In the genomic region with DNA sequence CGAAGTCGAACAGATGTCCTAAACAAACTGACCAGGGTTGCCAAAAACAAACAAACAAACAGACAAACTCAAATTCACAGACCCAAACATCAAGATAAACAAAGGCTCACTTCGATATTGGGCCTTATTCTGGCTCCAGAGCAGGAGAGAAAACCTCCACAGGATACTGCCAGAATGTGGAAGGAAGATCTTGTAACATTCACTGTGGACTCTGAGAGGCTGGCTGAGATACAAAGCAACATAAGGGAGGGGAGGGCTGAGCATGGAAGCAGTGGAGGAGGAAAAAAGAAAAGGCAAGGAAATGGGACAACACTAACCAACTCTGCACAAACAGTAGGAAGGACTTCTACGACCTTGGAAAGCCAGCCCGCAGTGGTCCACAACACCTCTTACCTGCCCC, we compare ENCODE assay signal across 11 mouse cellular contexts. TPM values are rescaled to one million over a fixed set of nuclear protein-coding genes. Genes with fewer than 3 reads are reported as not detected.
DNase-seq lines count a peak whose midpoint lies in the region; ATAC-seq lines count a peak whose summit lies in the region.
"Had no signal": no experiment of that assay in that cellular context is flagged by ENCODE, and none has a peak within 500 bp of the region (broad histone marks: within the 10 kb centered on the region; RNA-seq: fewer than 3 reads in every experiment).

No protein-coding gene starts in this region.

- H3K27ac ChIP-seq in hindbrain, embryonic 12.5 days = no peak overlapping the region
- no peak overlapping the region for H3K27ac ChIP-seq in hindbrain, embryonic 11.5 days (ENCODE audit: low read depth, low read length)
- no peak overlapping the region for H3K27ac ChIP-seq in embryonic facial prominence, embryonic 13.5 days
- H3K27ac ChIP-seq in limb, embryonic 13.5 days = no peak overlapping the region

- 0 out of 2 replicates have a peak, but pooled peaks cover 5% of the 10 kb centered on the region for H3K9me3 ChIP-seq in hindbrain, embryonic 12.5 days (replicated peaks)
- no peaks in the 10 kb centered on the region for H3K9me3 ChIP-seq in hindbrain, embryonic 11.5 days (ENCODE audit: control insufficient read depth, low read length)
- no peaks in the 10 kb centered on the region for H3K9me3 ChIP-seq in embryonic facial prominence, embryonic 13.5 days
- no peaks in the 10 kb centered on the region for H3K9me3 ChIP-seq in limb, embryonic 13.5 days

- no peak overlapping the region for H3K9ac ChIP-seq in hindbrain, embryonic 12.5 days
- H3K9ac ChIP-seq in hindbrain, embryonic 11.5 days (ENCODE audit: low read depth, low read length) = no peak overlapping the region
- H3K9ac ChIP-seq in embryonic facial prominence, embryonic 13.5 days = no peak overlapping the region
- no peak overlapping the region for H3K9ac ChIP-seq in limb, embryonic 13.5 days

- 87% methylated on average over 5 of the region's 5 CpGs for WGBS in hindbrain, embryonic 12.5 days
- 86% methylated on average over 5 of the region's 5 CpGs for WGBS in hindbrain, embryonic 11.5 days
- 87% methylated on average over 5 of the region's 5 CpGs for WGBS in embryonic facial prominence, embryonic 13.5 days
- 91% methylated on average over 5 of the region's 5 CpGs for WGBS in limb, embryonic 13.5 days

- peaks cover 13% of the 10 kb centered on the region for H3K36me3 ChIP-seq in hindbrain, embryonic 12.5 days
- H3K36me3 ChIP-seq in hindbrain, embryonic 11.5 days (ENCODE audit: control insufficient read depth, insufficient read depth, low read length) = 0 out of 2 replicates have a peak, but pooled peaks cover 6% of the 10 kb centered on the region
- H3K36me3 ChIP-seq in embryonic facial prominence, embryonic 13.5 days = peaks cover 14% of the 10 kb centered on the region
- H3K36me3 ChIP-seq in limb, embryonic 13.5 days = peaks cover 14% of the 10 kb centered on the region

- H3K4me3 ChIP-seq in hindbrain, embryonic 12.5 days = no peak overlapping the region
- H3K4me3 ChIP-seq in hindbrain, embryonic 11.5 days (ENCODE audit: low read depth, low read length) = no peak overlapping the region
- peak overlapping the region; percentile 76 for H3K4me3 ChIP-seq in embryonic facial prominence, embryonic 13.5 days
- H3K4me3 ChIP-seq in limb, embryonic 13.5 days = peak overlapping the region; percentile 71; the same call in 1 of the 2 replicates

- peaks cover 11% of the 10 kb centered on the region for H3K4me1 ChIP-seq in hindbrain, embryonic 12.5 days
- H3K4me1 ChIP-seq in hindbrain, embryonic 11.5 days (replicated peaks; ENCODE audit: control insufficient read depth, insufficient read depth, low read length) = peaks cover 3% of the 10 kb centered on the region; the same call in 1 of the 2 replicates
- H3K4me1 ChIP-seq in embryonic facial prominence, embryonic 13.5 days = peaks cover 9% of the 10 kb centered on the region
- H3K4me1 ChIP-seq in limb, embryonic 13.5 days = peaks cover 12% of the 10 kb centered on the region

- no peaks in the 10 kb centered on the region for H3K27me3 ChIP-seq in hindbrain, embryonic 12.5 days
- no peaks in the 10 kb centered on the region for H3K27me3 ChIP-seq in hindbrain, embryonic 11.5 days (ENCODE audit: control insufficient read depth, insufficient read depth, low read length)
- H3K27me3 ChIP-seq in embryonic facial prominence, embryonic 13.5 days = no peaks in the 10 kb centered on the region
- no peaks in the 10 kb centered on the region for H3K27me3 ChIP-seq in limb, embryonic 13.5 days

- ATAC-seq in hindbrain, embryonic 12.5 days (ENCODE audit: low FRiP score) = no peak
- ATAC-seq in hindbrain, embryonic 11.5 days (ENCODE audit: low FRiP score) = no peak
- ATAC-seq in embryonic facial prominence, embryonic 13.5 days (ENCODE audit: insufficient number of reproducible peaks, insufficient read depth, low FRiP score, low TSS enrichment, low read depth) = no peak
- ATAC-seq in limb, embryonic 13.5 days (ENCODE audit: low FRiP score, low read depth) = no peak
- ATAC-seq: CD4-positive, CD25-positive, alpha-beta regulatory T cell, adult 4 months had no signal

- no peak for DNase-seq in hindbrain, embryonic 11.5 days (ENCODE audit: low spot score)
- peak; percentile 76 for DNase-seq in brain, adult 2 months (ENCODE audit: low read depth, low spot score)
- no peak for DNase-seq in adrenal gland, postnatal 14 days
- DNase-seq in retina, postnatal 1 day = no peak
- DNase-seq in Muller cell, postnatal 12 days (ENCODE audit: inconsistent ontology term) = no peak
- DNase-seq: lung, postnatal 14 days had no signal

- H3K4me2 ChIP-seq in hindbrain, embryonic 12.5 days (replicated peaks) = peak overlapping the region; percentile 87
- H3K4me2 ChIP-seq in hindbrain, embryonic 11.5 days (replicated peaks; ENCODE audit: low read depth, low read length) = no peak overlapping the region
- H3K4me2 ChIP-seq in embryonic facial prominence, embryonic 13.5 days = peak overlapping the region; percentile 94
- peak overlapping the region; percentile 93 for H3K4me2 ChIP-seq in limb, embryonic 13.5 days (replicated peaks)

RNA-seq across cellular contexts. Expression of a gene that starts 24.3 kb away (rescaled TPM):
- 17.7 and 18.9 TPM in 2 replicates for polyA plus RNA-seq in hindbrain, embryonic 12.5 days (2016; fragmentation: Nextera tagmentation; extraction: Ambion mirVana)
- polyA plus RNA-seq in hindbrain, embryonic 11.5 days (2014; fragmentation: Nextera tagmentation; extraction: Ambion mirVana) = 11.0 and 11.4 TPM in 2 replicates
- 11.2 and 11.8 TPM in 2 replicates for polyA plus RNA-seq in embryonic facial prominence, embryonic 13.5 days (2015; fragmentation: Nextera tagmentation; extraction: Ambion mirVana)
- polyA plus RNA-seq in limb, embryonic 13.5 days (2015; fragmentation: Nextera tagmentation; extraction: Ambion mirVana) = 13.2 and 14.4 TPM in 2 replicates
- 2.8 and 3.7 TPM in 2 replicates for total RNA-seq in adrenal gland, postnatal 14 days (2021)

RNA-seq across cellular contexts. Expression of a gene that starts 39.5 kb away (rescaled TPM):
- polyA plus RNA-seq in hindbrain, embryonic 12.5 days (2016; fragmentation: Nextera tagmentation; extraction: Ambion mirVana) = 26.6 TPM in 2 replicates
- 18.7 and 25.5 TPM in 2 replicates for polyA plus RNA-seq in hindbrain, embryonic 11.5 days (2014; fragmentation: Nextera tagmentation; extraction: Ambion mirVana)
- polyA plus RNA-seq in embryonic facial prominence, embryonic 13.5 days (2015; fragmentation: Nextera tagmentation; extraction: Ambion mirVana) = 21.5 and 22.8 TPM in 2 replicates
- 17.5 TPM in 2 replicates for polyA plus RNA-seq in limb, embryonic 13.5 days (2015; fragmentation: Nextera tagmentation; extraction: Ambion mirVana)
- 9.0 and 11.8 TPM in 2 replicates for total RNA-seq in adrenal gland, postnatal 14 days (2021)

RNA-seq across cellular contexts. Expression of a gene that starts 44.3 kb away (rescaled TPM):
- not detected in 2 replicates for polyA plus RNA-seq in hindbrain, embryonic 12.5 days (2016; fragmentation: Nextera tagmentation; extraction: Ambion mirVana)
- not detected in 2 replicates for polyA plus RNA-seq in hindbrain, embryonic 11.5 days (2014; fragmentation: Nextera tagmentation; extraction: Ambion mirVana)
- polyA plus RNA-seq in embryonic facial prominence, embryonic 13.5 days (2015; fragmentation: Nextera tagmentation; extraction: Ambion mirVana) = not detected in 2 replicates
- polyA plus RNA-seq in limb, embryonic 13.5 days (2015; fragmentation: Nextera tagmentation; extraction: Ambion mirVana) = not detected in 2 replicates
- total RNA-seq in adrenal gland, postnatal 14 days (2021) = not detected in 2 replicates
- polyA plus RNA-seq: CD4-positive, CD25-positive, alpha-beta regulatory T cell, adult 4 months; thymus, postnatal 0 days had no signal

RNA-seq across cellular contexts. Expression of a gene that starts 55.4 kb away (rescaled TPM):
- polyA plus RNA-seq in hindbrain, embryonic 12.5 days (2016; fragmentation: Nextera tagmentation; extraction: Ambion mirVana) = 33.7 and 34.8 TPM in 2 replicates
- 29.9 and 32.6 TPM in 2 replicates for polyA plus RNA-seq in hindbrain, embryonic 11.5 days (2014; fragmentation: Nextera tagmentation; extraction: Ambion mirVana)
- polyA plus RNA-seq in embryonic facial prominence, embryonic 13.5 days (2015; fragmentation: Nextera tagmentation; extraction: Ambion mirVana) = 33.9 and 42.5 TPM in 2 replicates
- 38.8 and 43.6 TPM in 2 replicates for polyA plus RNA-seq in limb, embryonic 13.5 days (2015; fragmentation: Nextera tagmentation; extraction: Ambion mirVana)
- total RNA-seq in adrenal gland, postnatal 14 days (2021) = 22.8 and 23.2 TPM in 2 replicates

Comparison
In these comparisons a context has a peak if more than half of its experiments do, and no peak if none do; other contexts are left out.
1. H3K4me3 ChIP-seq: peak in embryonic facial prominence, embryonic 13.5 days (single experiment) and limb, embryonic 13.5 days (single experiment); none in hindbrain, embryonic 12.5 days (single experiment) and hindbrain, embryonic 11.5 days (single experiment).